Mouse (Mus musculus): ENCODE measurements at regions not wholly inside any gene's neighbourhood (a gene's known extent, or its start where the extent isn't known, plus 50 kb on each side); places are given as distances from the start of the nearest gene placed in this dataset.

DNA sequence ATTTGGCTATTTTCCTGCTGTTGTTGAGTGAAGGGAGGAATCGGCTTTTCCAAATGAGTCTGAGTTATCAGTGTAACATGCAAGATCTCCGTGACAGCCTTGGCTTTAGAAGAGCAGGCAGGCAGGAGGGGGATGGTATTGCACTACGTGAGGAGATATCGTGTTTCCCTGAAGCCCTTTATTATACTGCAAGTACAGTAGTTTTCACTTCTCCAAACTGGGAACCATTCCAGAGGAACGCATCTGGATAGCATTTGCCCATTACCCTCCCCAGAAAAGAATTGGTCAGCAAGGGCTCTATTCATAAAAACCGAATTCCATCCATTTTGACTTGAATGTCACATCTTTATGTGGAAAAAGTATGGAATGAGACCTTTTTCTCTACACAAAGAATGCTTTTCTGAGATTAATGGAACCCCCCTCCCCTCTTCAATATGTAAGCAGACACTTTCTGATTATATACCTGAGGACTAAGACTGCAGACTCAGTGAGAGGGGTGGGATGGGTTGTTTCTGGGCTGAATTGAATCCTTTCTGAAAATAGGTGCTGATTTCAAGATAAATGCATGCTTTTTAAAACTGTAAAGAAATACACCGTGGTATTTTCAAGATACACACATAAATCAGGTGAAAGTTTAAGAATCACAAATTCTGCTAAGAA lies 571.8 kb downstream of the Car8 start:
- DNase-seq (ENCODE audit: low spot score): no peak

DNA sequence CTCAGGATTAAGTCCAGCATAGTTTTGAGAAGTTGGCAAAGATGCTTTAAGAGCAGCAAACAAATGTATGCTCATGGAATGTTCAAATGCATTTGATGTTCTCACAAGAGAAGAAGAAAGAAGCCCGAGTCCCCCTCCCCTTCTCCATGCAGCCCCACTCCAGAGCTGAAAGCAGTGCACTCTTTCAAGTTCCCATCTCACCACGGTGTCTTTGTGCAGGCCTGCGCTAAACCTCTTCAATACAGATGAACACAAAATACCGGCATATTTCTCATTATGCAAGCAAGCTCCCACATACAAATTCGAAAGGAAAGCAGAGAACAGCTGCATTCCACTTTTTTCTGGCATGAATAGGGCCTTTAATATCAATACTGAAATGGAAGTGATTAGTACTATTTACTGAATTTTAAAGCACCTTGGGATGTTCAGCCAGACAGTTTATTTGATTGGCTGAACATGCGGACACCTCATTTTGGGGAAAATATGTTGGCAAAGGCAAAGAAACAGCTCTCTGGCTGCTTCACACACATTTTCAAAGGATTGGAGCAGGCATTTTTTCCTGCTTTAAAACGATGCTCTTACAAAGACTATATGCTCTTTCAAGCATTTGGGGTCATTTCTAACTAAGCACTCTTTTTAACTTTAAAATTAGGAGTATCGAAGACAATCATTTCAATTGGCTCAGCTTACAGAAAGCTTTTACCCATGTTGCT lies 595.8 kb downstream of the Car8 start:
- no peak for DNase-seq (ENCODE audit: low spot score)

DNA sequence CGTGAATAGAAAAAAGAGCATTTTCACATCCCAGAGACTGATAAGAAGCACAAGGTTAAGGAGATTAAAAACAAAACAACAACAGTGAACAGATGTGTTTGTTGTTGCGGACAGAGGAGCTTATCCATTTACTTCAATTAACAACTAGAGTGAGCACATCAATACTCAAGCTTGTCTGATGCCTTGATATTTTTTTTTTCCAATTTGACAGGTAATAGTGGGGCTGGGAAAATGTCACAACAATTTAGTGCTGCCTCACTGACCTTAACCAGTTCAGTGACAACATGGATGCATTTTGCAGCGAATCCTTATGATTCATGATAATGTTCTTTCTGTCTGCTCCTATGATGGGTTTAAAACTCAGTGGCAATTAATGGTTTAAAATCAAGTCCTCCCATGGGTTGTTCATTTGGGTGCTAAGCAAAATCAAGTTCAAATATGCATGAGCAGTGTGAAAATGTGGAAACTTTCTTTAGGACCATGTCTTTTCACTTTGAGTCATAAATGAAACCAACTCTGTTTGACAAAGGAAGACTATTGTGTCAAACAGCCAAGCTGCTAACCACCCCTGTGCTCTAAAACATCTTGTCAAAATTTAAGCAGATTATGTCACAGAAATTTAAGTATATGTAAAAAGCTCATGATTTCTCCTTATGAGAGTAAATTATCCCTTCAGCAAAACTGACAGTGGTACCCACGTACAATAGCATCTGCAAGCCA lies 641.0 kb downstream of the Car8 start:
- no peak for DNase-seq (ENCODE audit: low spot score)

DNA sequence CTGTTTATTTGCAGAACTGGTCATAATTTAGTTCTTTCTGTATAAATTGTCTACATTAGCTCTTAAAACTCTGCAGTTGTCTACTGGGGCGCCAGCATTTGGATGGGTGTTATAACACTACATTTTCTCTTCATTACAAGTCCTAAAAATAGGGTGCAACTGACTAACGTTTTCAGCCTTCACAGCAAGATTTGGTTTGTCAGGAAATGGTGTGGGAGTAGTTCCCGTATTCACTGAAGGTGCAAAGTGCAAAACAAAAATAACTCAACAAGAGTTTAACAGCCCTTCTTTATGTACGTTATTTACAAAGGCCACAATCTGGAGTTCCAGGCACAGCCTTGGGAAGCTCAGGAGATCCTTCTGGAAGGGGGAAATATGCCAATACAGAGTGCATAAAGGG lies 642.7 kb downstream of the Car8 start:
- DNase-seq (ENCODE audit: low spot score): no peak

DNA sequence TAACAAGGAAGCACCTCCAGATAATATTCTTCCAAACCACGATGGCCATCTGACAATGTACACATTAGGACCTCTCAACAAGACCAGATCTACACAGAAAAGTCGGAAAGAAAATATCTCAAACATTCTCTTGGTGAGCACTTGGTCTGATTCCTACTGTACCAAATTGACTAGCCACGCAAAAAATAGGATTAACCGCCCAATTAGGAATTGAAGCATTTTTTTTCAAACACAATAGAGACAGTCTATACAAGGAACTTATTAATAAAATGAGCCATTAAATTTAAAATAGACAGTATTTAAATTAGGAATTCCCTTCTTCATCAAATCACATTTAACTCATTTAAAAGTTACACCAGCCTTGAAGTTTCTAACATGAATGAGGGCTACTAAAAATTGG lies 655.0 kb downstream of the Car8 start:
- DNase-seq (ENCODE audit: low spot score): no peak

DNA sequence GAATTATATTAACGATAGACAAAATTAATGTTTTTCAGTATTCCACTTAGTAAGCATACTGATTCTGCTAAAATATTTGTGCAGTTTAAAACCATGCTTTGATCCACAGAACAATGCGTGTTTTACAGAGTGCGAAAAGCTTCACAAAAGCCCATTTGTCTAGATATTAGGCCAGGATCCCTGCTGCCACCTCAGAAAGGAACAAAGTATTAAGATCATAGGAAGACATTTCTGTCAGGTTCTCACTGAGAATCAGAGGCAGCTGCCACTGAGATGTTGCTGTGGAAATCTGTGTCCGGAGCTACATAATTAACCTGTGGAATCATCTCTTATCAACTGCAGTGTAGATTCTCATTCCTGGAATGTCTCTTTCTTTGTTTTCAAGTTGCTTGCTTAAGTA lies 656.9 kb downstream of the Car8 start:
- DNase-seq (ENCODE audit: low spot score): no peak

DNA sequence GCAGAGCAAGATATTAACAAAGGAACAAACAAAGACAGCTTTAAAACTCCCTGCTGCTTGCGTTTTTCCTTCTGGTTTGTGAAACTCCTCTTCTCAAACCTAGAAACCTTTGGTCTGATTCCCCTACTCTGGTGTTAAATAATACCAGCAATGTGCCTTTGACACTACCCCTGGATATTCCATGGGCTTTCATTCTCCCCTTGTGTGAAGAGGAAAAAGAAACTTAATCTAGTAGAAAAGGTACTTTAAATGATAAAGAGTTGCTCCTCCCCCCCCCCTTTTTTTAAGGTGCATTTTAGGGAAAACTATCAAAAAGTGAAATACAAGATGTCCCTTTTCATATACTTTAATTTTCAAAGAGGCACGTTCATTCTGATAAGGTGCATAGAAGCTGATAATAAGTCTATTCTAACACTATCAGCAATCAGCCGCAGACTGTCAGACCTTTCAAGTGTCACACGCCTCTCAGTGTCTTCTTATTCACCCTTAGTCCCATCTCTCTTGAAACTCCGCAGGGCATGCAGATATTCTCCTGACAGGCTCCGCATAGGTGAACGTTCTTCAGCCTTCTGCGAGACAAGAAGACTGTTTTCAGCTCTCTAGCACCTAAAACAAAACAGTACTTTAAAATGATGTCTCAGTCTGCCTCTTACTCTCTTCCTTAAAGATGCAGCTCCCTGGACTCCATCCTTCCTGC lies 657.5 kb downstream of the Car8 start:
- DNase-seq (ENCODE audit: low spot score): no peak

DNA sequence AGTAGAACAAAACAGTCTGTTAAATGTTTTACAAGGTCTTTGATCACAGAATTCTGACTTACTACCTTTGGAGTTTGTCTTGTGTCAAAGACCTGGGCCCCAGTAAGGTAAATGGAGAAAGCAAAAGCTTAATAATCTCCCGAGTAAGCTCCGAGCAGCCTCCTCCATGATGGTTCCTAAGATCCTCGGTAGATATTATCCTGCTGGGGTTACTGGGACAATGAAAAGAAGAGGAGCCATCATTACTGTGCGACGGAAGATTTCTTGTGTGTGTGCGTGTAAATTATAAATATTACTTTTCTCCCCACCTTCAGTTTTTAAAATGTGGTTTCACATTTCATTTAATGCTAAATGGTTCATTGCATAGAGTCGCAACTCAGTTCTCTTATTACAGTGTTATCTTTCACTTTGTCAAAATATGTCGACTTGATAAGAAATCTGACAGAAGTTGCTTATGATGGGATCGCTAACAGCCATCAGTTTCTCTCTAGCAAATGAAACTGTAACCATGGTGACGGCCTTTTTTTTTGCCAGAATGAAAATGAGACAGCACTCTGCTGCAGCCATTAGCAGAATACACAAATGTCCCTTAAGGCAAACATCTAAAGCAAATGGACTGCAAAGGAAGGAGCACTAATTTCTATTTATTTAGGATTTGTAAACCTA lies 658.2 kb downstream of the Car8 start:
- no peak for DNase-seq (ENCODE audit: low spot score)

DNA sequence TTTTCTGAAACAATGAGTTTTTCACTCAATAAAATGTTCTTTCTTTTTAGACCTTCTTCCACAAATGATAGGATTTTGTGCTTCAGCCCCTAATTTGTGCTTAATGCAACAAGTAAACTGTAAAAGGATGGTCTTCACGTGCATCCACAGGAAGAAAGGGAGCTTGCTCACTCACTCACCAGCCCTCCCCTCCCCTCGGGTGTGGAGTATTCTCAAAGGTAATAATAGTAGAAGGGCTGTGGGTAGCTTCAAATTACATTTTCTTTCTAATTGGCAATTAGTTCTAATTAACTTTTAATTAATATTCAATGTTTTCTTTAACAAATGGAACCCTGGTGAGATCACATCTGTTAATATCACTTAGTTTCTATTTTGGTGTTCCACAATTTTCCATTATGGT lies 664.8 kb downstream of the Car8 start:
- DNase-seq (ENCODE audit: low spot score): no peak

DNA sequence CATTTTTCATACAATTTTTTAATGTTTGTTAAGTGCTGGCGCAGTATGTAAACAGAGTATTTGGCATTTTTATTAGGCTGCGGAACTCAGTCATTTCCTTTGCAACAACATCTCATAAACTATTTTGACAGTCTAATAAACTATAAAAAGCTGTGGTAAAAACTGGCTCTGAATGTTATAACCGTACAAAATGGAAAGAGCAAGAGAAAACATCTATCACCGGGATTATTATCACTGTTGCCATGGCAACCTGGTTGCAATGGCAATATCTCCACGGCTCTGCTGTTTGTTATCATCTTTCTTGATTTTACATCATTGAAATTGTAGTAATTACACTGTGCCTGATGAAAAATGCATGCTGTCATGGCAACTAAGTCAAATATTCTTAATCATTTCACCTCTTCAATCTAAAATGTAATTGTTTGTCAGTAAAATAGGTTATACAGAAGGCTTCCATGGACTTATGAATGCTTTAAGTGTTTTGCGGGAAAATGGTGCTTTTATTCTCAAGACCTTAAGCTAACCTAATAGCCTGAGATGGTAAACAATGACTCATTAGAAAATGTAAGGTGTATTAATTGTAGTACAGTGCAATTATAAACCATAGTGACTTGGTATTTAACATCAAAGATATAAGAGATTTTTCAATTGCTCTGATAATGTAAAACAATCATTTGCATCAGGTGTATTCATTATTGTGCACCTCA lies 671.0 kb downstream of the Car8 start:
- DNase-seq (ENCODE audit: low spot score): no peak

DNA sequence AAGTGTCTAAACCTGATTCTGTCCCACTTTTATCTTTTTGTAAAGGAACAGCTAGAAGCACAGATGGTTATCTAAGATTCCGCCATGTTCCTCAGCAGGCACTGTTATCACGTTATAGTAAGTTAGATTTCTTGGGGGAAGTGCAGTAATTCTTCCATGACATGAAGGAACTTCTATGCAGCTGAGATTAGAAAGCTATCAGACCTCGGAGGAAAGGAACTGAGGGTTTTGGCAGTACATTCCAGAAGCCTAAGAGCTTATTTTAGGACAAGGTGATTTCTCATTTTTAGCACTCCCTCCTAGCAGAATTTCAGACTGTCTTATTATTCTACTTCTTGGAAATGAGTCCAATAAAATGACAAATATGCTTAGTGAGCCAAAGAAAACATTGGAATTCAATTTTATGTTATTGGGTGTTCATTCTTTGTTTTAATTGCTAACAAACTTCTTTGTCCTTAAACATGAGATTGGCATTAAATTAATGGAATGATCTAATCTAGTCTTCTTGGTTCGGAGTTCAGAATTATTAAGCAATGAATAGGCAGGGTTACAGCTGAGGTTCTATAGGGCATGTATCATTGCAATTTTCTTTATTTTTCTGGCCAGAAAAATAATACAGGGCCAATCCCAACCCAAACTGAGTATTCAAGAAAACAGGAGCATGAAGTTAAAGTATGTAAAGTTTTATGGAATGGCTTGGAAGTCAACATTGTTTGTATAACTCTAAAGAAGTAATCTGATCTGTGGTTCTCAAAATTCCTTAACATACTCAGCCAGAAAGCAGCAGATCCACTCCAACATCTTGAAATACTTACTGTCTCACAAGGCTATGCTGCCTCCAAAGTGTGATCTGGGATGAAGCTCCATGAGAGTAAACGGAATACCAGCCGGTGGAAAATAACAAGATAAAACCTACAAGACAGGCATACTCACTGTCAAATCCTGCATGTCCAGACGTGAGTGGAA lies 678.7 kb downstream of the Car8 start:
- DNase-seq (ENCODE audit: low spot score): no peak

DNA sequence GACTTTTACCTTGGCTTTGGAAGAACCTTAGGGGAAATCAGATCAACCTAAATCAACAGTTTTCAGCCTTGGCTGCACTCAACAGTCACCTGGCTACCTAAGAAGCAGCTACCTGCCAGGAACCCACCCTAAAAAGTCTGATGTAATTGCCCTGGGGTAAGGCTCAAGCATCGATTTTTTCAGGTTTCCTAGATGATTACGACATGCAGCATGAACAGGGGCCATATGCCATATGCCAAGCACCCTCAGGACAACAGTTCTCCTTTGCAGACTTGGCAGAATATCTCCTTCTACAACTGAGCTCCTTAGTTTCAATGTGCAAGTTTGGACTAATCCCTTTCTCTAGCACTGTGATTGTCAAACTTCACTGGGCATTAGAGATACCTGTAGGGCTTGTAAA lies 680.1 kb downstream of the Car8 start:
- DNase-seq (ENCODE audit: low spot score): no peak

DNA sequence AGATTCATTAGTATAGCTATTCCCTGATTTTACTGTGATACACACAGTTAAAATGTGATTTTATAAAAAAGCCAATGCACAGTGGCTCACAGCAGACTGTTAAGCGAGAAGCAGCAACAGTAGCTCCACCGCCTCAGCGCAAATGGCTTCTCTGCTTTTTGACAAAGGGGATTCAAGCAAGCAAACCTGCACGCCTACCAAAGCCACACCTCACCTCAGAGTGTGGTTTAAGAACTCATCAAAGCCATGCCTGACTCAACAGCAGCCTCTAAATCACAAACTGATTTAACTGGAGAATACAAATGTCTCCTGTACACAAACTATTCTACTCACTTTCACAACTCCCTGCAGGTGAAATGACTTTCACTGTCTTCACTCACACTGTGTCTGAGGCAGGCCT lies 704.5 kb downstream of the Car8 start:
- DNase-seq (ENCODE audit: low spot score): peak; percentile 45

DNA sequence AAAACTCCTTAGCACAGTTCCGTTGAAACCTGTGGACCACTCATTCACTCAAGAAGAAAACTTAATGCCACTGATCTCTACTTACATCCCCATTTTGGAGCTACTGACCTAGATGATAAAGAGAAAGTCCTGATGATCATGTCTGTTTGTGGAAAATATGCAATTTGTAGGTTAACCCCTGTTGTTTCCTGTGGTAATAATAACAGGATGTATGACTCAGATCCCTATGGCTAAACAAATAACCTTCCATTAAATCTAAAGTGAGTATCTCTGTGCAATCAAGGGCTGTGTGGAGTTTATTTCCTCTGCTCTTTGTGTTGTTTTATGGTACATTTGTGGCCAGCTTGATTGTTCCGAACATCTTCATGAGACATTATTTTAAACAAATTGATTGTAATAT lies 711.1 kb downstream of the Car8 start:
- no peak for DNase-seq (ENCODE audit: low spot score)

DNA sequence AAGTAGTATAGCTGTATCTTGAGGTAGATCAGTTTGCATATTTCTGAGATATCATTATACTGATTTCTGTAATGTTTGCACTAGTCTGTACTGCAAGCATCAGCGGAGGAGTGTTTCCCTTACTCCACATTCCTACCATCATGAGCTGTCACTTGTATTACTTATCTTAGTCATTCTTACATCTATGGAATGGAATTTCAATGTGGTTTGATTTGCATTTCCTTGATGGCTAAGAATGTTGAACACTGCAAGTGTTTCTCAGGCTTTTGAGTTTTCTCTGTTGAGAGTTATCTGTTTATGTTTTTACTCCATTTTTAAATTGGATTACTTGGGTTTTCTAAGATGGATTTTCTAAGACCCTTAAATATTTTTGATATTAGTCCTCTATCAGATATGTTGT lies 725.8 kb downstream of the Car8 start:
- no peak for DNase-seq (ENCODE audit: low spot score)

DNA sequence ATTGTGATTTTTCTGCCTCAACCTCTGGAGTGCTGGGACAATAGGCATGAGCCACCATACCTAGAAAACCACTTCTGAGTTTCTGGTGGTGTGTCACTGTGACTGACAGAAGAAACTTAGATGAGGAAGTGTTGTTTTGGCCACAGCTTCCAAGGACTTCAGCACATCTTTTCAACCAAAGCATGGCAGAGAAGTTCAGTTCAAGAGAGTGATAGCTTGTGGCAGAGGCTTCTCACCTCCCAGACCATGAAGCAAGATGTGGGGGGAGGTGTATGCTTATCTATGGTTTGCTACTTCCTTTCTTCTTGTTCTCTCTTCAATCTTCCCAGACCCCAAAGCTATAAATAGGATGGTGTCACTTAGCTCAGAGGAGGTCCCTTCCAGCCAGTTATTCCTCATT lies 753.3 kb downstream of the Car8 start:
- DNase-seq (ENCODE audit: low spot score): peak; percentile 35

DNA sequence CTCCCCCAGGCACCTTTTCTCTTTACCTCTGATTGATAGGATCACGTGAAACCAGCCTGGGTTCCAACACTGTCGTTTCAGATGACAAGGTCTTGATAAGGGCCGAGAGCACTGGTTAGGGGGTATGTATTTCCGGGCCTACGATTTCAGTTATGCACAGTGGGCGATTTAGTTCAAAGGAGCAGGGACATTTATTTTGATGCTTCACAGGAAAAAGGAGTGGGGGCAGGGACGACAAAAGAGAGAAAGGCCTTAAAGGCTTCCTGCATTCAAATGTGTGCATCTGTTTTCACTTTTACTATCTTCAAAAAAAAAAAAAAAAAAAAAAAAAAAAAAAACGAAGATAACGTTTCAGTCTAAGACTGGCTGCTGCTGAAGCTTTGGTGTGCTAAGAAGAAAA lies 783.7 kb downstream of the Car8 start:
- DNase-seq (ENCODE audit: low spot score): peak; percentile 93

DNA sequence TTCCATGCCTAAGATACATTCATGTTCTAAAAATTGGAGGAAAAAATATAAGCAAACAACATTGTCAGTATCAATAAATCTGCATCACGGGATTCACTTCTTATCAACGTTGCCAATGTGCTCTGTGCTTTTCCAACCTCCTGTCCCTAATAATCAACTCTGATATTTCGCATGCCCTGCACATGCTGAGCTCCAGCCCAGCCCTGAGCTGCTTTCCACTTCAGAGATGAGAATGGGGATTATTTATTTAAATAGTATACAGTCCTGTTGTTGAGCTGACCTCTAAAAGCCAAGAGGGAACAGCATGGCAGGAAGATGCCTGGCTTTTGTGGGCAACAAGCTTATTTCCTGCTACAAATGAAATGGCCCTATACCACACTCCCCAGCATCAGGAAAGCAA lies 786.2 kb downstream of the Car8 start:
- no peak for DNase-seq (ENCODE audit: low spot score)

DNA sequence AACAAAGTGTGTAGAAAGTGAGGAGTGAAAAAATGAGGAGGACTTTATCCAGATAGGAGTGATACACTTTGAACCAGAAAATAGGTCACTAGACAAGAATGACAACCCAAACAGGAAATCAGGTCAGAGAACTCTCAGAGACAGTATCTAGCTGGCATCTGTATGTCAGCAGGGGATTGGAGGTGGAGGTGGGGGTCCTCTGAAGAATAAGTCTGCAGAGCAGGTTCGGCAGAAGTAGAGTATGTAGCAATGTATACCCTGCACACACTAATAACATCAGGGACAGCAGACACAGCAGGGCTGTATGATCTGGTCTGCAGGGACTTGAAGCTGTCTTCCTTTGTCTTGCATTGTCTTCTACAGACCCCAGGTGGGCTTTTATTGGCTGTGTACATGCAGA lies 787.9 kb downstream of the Car8 start:
- peak; percentile 61 for DNase-seq (ENCODE audit: low spot score)

DNA sequence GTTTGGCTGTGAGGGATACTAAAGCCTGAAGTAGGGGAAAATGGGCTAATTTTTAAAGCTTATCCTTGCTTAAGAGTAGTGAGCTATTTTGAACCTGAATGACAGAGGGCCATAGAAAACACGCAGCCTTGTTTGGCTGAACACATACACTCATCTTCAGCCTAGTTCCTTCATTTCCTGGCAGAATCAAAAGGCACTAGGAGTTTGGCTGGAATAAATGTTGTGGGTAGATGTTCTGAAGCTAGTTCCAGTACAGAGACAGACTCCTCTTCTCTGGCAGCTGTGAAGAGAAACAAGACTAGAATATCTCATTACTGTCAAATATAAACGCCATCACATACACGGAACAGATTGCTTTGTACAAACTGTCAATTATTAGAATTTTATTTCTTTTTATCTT lies 809.5 kb downstream of the Car8 start:
- no peak for DNase-seq (ENCODE audit: low spot score)
